Mouse (Mus musculus): ENCODE measurements around the gene Adgrb2. TPM values are rescaled to one million over a fixed set of nuclear protein-coding genes. Genes with fewer than 3 reads are reported as not detected.

Gene Adgrb2
- total RNA-seq, 2 experiments from 2014 or later: 3.2 to 3.4 TPM

DNA sequence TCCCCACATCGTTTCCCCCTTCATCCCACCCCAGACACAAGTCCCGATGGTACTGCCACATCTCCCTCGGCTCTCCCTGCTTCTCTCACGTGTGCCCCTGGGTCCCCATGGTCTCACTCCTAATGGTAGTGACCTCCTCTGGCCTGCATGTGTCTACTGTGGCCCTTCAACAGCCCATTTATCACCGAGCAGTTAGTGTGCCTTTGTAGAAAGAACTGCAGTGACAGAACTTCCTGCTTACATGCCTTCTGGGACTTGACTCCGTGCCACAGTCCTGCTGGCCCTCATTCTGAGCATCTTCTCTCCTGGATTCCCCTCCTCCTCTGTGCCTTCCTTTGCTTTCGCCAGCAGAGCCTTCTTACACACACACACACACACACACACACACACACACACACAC is 78.5 kb downstream of the Adgrb2 start:
- DNase-seq: no peak
- intact Hi-C loops (cut with DNase I): no loop called here

DNA sequence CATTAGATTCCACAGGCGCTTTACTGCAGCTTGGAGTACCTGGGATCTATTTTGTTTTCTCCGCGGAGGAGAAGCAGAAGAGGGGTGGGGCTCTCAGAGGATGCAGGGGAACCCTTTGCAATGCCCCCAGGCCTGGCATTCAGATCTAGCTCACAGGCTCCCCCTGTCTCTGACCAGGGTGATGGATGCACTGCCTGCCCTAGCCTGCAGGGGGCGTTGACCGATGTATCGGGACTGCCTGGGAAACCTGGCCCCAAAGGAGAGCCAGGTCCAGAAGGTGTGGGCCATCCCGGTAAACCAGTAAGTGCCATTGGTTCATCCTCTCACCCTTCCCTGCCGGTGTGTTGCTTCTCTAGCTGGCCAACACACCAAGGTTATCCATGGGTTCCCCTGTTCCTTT is 82.1 kb downstream of the Adgrb2 start:
- intact Hi-C loops (cut with DNase I): no loop called here
- no peak for DNase-seq

DNA sequence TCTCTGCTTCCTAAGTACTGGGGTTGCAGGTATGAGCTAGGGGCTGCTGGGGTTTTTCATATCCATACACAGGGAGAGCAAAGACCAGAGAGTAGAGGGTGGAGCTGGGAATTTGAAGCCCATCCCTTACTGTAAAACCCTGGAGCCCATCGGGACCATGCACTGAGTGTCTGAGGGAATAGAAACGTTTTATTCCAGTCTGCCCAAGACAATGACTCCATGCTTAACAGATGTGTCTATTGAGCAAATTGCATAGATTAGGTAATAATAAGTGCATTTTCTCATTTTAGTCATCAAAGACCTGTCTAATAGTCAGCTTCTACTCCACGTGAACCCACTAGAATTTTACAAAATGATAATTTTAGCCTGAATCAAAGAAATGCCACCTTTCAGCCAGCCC is 85.9 kb downstream of the Adgrb2 start:
- intact Hi-C loops (cut with DNase I): no loop called here
- DNase-seq: no peak

DNA sequence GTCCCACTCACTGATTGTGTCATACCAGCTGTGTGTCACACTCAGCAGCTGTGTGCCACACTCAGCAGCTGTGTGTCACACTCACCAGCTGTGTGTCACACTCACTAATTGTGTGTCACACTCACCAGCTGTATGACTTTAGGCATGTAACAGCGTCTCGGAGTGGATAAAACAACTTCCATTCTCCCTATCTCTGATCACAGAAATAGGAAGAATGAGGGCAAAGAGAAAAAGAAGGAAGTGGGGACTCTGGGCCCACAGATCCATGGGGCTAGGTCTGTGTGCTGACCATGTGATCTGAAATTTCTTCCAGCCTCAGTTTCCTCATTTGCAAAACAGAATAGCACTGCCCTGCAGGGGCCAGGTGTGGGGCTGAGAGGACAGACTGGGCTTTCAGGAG is 87.1 kb downstream of the Adgrb2 start:
- intact Hi-C loops (cut with DNase I): no loop called here
- no peak for DNase-seq

Other genes with a start within 250 kb of the Adgrb2 start
- gene Khdrbs1, start 242.6 kb upstream of the Adgrb2 start, total RNA-seq (2021): 10 to 100 TPM; 67.8 to 76.8 TPM
- 100 to 1,000 TPM; 243 to 271 TPM for gene Ptp4a2, start 173.7 kb upstream of the Adgrb2 start, total RNA-seq (2021)
- under 1 TPM in 1 of 2 experiments, not detected in 1; 0.07 TPM for gene Spocd1, start 55.6 kb upstream of the Adgrb2 start, total RNA-seq (2021)
- 10 to 100 TPM; 24.6 to 25.4 TPM for gene Col16a1, start 63.0 kb downstream of the Adgrb2 start, total RNA-seq (2021)
- 10 to 100 TPM; 39.4 to 39.9 TPM for gene Pef1, start 117.7 kb downstream of the Adgrb2 start, total RNA-seq (2021)
- not detected for gene Hcrtr1, start 154.5 kb downstream of the Adgrb2 start, total RNA-seq (2021)
- 10 to 100 TPM; 64.6 to 83.6 TPM for gene Tinagl1, start 190.3 kb downstream of the Adgrb2 start, total RNA-seq (2021)
- gene Gm853, start 237.5 kb downstream of the Adgrb2 start, total RNA-seq (2021): not detected